Mouse (Mus musculus) c-Kit-positive CD71-positive TER-119-negative erythroid progenitor cells, embryonic 14.5 days (primary cell): ENCODE measurements at regions not wholly inside any gene's neighbourhood (a gene's known extent, or its start where the extent isn't known, plus 50 kb on each side); places are given as distances from the start of the nearest gene placed in this dataset.

Experiments
- DNase-seq: peaks from one replicate; pipeline ENCODE4 v3.0.0-alpha.2; 2013; ENCODE audit warnings: low read depth

DNA sequence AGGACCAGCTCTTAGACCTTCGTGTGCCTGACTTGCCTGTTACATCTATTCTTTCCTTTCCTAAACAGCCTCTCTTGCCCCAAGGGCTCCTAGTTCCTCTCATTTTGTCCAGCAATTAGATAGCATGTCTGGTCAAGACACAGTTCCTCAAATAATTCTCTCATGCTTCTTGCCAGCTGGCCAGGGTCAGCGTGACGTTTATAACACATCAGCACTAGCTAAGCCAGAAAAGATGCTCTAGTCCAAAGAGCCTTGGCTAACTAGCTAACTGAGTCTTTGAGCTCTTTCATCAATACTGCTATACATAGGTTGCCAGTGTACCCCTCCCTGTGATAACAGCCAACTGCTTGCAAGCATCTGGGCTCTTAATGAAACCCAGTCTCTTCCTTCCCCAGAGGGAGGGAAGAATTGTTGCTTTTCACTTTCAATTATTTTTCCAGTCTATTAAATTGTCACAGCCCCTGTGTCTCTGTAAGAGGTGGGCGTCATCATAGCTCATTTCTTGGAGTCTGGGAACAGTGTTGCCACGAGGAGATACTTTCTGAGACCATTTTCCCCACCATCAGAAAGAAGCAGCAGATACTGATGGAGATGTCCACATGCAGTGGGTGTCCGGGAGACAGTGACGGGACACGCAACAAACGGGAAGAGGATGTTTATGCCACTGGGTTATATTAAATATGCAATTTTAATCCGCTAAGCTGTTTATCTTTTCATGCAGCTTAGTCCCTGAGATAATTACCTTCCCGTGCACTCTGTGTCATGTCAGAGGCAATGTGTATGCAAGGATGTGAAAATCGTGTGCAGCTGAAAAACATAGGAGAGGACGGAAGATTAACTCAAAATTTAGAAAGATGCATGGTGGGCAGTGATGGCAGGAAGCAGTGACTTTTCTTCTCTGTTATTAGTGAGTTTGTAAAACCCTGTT, 250.1 kb upstream of the Nmur2 start:
- DNase-seq: no peak

GRCm38 (mm10) chr11:56285575-56286260, 244.9 kb upstream of the Nmur2 start:
- no peak for DNase-seq

GRCm38 (mm10) chr11:56281201-56281600, 240.4 kb upstream of the Nmur2 start:
- no peak for DNase-seq

GRCm38 (mm10) chr11:56280216-56280615, 239.4 kb upstream of the Nmur2 start:
- no peak for DNase-seq

DNA sequence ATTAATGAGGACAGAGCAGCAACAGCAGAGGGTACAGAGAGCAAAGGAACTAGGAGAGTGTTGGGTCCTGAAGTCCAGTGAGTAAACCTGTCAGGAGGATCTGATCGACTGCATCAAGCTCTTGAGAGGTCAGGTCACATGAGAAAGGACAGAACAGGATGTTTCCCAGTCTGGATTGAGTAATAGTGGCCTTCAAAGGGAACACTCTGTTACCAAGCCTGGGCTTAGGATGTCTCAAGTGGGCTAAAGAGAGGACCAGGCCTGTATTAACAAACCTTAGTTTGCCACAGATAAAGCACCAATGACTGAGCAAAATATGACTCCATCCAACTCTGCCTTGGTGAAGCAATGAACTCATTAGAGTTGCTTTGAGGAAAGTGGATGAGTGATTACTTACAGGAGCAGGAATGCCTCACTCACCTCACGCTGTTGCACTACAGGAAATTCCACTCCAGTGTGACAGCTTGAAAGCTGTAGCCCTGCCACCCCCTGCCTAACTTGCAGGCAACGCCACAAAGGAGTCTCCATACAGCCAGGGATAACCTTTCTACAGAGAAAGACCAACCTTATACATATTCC, 229.2 kb upstream of the Nmur2 start:
- no peak for DNase-seq

DNA sequence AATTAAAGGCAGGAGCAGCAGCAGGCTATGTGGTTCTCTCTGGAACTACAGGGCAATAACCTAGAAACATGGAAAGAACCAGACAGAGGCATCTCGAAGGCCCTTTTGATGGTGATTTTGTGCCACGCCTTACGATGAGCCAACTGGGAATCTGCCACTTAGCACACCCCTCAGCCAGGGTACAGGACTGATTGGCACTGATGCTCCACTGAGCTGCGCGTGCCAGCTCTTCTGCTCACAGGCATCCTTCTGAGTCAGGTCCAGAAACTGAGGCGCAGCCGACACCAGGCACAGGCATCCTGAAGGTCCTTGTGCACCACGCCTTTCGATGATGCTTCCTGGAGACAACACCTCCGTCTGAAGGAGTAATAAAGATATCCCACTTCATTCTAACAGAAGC, 221.9 kb upstream of the Nmur2 start:
- DNase-seq: no peak

DNA sequence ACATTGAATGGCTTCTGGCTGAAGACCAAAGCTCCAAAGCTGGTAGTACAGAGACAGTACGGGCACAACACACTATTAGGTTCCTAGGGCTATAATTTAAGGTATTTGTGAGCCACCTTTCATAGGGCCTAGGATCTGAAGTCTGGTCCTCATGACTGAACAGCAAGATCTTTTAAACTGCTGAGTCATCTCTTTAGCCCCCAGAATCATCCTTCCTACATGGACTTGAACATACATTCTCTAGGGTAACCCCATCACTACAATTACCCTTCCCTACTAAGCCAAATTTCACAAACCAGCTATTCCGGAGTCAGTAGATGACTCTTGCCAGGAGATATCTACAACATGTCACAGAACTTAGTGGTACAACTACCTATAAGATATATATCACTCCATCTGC, 215.5 kb upstream of the Nmur2 start:
- no peak for DNase-seq

GRCm38 (mm10) chr11:56254437-56254836, 213.6 kb upstream of the Nmur2 start:
- no peak for DNase-seq

GRCm38 (mm10) chr11:56247333-56247823, 206.6 kb upstream of the Nmur2 start:
- no peak for DNase-seq

GRCm38 (mm10) chr11:56246549-56247332, 205.9 kb upstream of the Nmur2 start:
- DNase-seq: no peak

DNA sequence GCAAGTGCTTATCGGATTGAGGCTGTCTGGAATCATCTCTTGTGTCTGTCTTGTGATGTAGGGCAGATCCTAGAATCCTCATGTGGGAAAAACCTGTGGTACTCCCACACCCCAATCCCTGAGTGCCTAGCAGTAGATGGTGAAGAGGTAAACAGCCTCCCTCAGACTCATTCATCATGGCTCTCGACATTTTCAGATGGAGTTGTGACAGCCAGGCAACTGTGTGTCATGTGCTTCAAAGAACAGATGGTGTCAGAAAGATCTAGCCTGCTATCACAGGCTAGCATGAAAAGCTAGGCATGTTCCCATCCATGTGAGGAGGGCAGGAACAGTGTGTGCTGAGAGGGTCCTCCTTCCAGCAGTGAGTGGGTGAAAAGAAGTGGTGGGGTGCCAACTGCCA, 204.1 kb upstream of the Nmur2 start:
- no peak for DNase-seq

GRCm38 (mm10) chr11:56243447-56243846, 202.6 kb upstream of the Nmur2 start:
- no peak for DNase-seq

- DNase-seq: no peak
Measured at GRCm38 (mm10) chr11:56238745-56239144, 197.9 kb upstream of the Nmur2 start.

DNA sequence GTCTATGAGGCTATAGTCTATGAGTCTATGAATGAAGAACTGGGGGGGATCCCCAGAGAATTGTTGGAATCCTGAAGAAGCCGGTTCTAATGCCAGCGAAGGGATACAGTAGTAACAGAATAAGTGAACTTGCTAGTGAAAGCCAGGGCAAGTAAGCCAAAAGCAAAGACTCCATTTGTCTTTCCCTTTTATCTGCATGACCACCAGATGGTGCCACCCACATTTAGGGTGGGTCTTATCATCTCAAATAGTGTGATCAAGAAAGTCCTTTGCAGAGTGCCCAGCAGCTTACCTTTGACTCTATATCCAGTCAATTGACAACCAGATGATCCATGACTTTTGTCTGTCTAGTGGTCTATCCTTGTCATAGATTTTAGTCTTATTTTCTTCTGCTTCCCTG, 184.2 kb upstream of the Nmur2 start:
- DNase-seq: no peak

DNA sequence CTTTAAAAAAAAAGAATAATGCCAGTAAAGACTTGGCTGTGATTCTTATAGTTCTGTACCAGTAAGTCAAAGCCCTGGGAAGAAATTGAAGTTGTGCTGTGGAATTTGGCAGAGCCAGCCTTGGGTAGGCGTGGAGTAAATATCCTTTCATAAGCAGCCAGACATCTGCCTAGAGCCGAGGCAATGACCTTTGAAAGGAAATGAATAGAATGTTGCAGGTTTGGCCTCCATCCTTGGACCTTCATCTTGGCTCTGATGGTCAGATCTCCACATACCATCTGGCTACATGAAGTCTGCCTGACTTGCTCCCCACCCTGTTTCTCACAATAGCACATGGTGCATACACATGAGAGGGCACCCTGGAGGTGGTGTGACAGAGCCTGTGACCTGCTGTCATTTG, 174.9 kb upstream of the Nmur2 start:
- DNase-seq: no peak

- DNase-seq: no peak
Measured at GRCm38 (mm10) chr11:56201844-56202243, 161.0 kb upstream of the Nmur2 start.

DNA sequence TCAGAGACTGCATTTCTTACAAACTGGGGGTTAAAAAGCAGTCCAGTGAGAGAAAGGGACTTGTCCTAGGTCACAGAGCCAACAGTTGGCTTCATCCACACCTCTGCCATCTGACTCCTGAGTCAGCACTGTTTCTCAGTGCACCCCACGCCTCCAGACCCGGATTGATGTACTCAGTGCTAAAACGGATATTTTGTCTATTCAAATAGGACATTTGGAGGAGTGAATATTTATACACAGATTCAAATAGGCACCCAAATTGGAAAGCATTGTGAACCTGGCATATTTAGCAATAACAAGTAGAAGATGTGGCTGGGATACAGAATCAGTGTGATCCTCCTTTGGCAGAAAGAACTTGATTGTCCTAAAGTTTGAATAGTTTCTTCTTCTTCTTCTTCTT, 154.5 kb upstream of the Nmur2 start:
- DNase-seq: no peak

DNA sequence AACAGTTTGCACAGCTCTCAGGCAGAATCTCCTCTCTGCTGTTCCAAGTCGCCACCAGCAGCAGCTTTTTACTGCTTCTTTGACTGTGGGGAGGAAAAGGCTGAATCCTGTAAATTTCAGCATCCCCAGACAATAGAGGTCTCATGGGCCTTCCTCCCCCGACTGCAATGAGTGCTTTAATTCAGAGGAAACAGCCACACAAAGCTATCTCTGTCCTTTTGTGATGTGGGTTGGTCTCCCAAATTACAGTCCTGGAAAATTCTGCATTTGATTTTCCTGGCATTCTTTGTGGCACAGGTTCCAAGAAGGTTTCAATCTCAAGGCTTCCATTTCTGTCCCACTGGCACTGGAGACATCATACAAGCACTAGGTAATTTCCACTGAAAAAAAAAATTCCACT, 152.6 kb upstream of the Nmur2 start:
- DNase-seq: no peak

- DNase-seq: no peak
Measured at GRCm38 (mm10) chr11:56173895-56174294, 133.1 kb upstream of the Nmur2 start.

DNA sequence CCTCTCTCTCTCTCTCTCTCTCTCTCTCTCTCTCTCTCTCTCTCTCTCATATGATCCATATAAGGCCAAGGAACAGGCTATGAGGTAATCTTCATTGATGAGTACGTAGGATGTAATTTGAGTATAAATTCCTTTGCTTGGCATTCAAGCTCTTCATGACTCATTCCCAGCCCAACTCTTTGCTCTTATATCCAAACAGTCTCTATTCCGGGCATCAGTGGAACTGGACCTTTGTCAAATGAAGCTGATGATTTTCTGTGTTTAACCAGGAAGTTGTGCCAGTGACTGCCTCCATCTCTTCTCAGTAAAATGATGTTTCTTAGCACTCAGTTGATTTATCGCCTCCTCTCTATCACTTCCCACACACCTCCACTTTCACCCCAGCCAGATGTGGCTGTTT, 132.4 kb upstream of the Nmur2 start:
- DNase-seq: no peak

DNA sequence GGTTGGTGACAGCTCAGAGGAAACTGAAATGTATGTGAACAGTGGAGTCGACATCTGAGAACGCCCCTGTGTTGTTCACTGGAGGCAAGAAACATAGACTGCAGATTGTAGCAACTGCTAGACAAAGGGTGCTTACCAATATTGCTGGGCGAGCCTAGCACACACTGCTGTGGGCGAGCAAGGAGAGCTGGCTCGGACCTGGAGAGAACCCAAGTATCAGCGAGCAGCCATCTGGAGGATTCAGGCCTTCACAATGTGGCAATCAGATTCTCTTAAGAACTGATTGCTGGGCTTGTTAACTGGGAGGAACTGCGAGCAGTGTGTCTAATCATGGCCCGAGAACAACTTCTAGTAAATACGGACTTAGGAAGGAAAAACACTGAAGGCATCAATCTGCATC, 128.8 kb upstream of the Nmur2 start:
- no peak for DNase-seq

- DNase-seq: no peak
Measured at GRCm38 (mm10) chr11:56166849-56167248, 126.0 kb upstream of the Nmur2 start.
